Mouse (Mus musculus) olfactory bulb, adult 2 months (tissue): Measurements from ENCODE around the gene Zfp446. TPM values are rescaled to one million over a fixed set of nuclear protein-coding genes. Genes with fewer than 3 reads are reported as not detected.

Experiments
- H3K27ac ChIP-seq: fragments of 200-500 bp; 2 replicates; pipeline ENCODE4 v1.5.1; 2012; ENCODE audit warnings: low read depth, low read length; ENCODE audit not compliant: insufficient read depth
- H3K4me1 ChIP-seq: fragments of 200-500 bp; 2 replicates; pipeline ENCODE4 v1.6.1; 2012; ENCODE audit warnings: low read length; ENCODE audit not compliant: control insufficient read depth, insufficient read depth
- H3K4me3 ChIP-seq: fragments of 200-500 bp; 2 replicates; pipeline ENCODE4 v1.5.1; 2012; ENCODE audit warnings: mild to moderate bottlenecking, low read depth, low read length, moderate library complexity; ENCODE audit not compliant: insufficient read depth
- CTCF ChIP-seq: fragments of 200-500 bp; IDR thresholded peaks from 2 replicates; pipeline ENCODE4 v1.5.1; 2012; ENCODE audit warnings: low read depth, mild to moderate bottlenecking, low read length, moderate library complexity; ENCODE audit not compliant: insufficient read depth
- POLR2A ChIP-seq: fragments of 200-500 bp; IDR thresholded peaks from 2 replicates; pipeline ENCODE4 v1.6.1; 2012; ENCODE audit warnings: mild to moderate bottlenecking, low read depth, low read length, moderate library complexity; ENCODE audit not compliant: insufficient read depth
- WGBS: fragments of 180-500 bp; shearing (Covaris S2); methylation state at CpG from one replicate; pipeline ENCODE4 v1.1.7; 2018; 5-methylcytosine and 5-hydroxymethylcytosine counted together
- polyA plus RNA-seq: library from polyadenylated mRNA; stranded (reverse); fragments of >200 nt; gene quantifications from 2 replicates; pipeline ENCODE4 v1.2.4, GENCODE M21; 2012; ENCODE audit warnings: low replicate concordance; ENCODE audit not compliant: missing spikeins, insufficient read depth, insufficient read length

The Zfp446 gene
- polyA plus RNA-seq, 1 experiment: not detected

- no peak overlapping the region for H3K27ac ChIP-seq
- 87% methylated on average over 7 of the region's 7 CpGs for WGBS
- no peak for TF ChIP-seq CTCF
- TF ChIP-seq POLR2A: no peak
- H3K4me1 ChIP-seq: peaks cover 16% of the 10 kb centered on the region
- H3K4me3 ChIP-seq: no peak overlapping the region
Measured at GRCm38 (mm10) chr7:12980291-12980690, 2.6 kb downstream of the Zfp446 start.

GRCm38 (mm10) chr7:12985724-12986123 is 8.1 kb downstream of the Zfp446 start:
- Histone ChIP-seq H3K4me3 (no peak overlapping the region), H3K27ac (no peak overlapping the region), H3K4me1 (no peaks in the 10 kb centered on the region)
- 96% methylated on average over 1 of the region's 1 CpGs for WGBS
- TF ChIP-seq CTCF (no peak), POLR2A (no peak)

- H3K27ac ChIP-seq: no peak overlapping the region
- H3K4me3 ChIP-seq: no peak overlapping the region
- no peaks in the 10 kb centered on the region for H3K4me1 ChIP-seq
- TF ChIP-seq CTCF (no peak), POLR2A (no peak)
- 87% methylated on average over 8 of the region's 8 CpGs for WGBS
Measured at GRCm38 (mm10) chr7:12986906-12987305, 9.3 kb downstream of the Zfp446 start.

GRCm38 (mm10) chr7:12987409-12988189 is 10.0 kb downstream of the Zfp446 start:
- Histone ChIP-seq H3K4me1 (no peaks in the 10 kb centered on the region), H3K27ac (no peak overlapping the region), H3K4me3 (no peak overlapping the region)
- TF ChIP-seq POLR2A: no peak
- no peak for TF ChIP-seq CTCF
- 88% methylated on average over 8 of the region's 8 CpGs for WGBS

GRCm38 (mm10) chr7:12992222-12992621 is 14.6 kb downstream of the Zfp446 start:
- no peaks in the 10 kb centered on the region for H3K4me1 ChIP-seq
- no peak for TF ChIP-seq POLR2A
- TF ChIP-seq CTCF: no peak
- 6% methylated on average over 3 of the region's 3 CpGs for WGBS
- H3K4me3 ChIP-seq: no peak overlapping the region
- no peak overlapping the region for H3K27ac ChIP-seq

- 90% methylated on average over 10 of the region's 10 CpGs for WGBS
- no peak overlapping the region for H3K4me3 ChIP-seq
- TF ChIP-seq CTCF (no peak), POLR2A (no peak)
- no peak overlapping the region for H3K27ac ChIP-seq
- H3K4me1 ChIP-seq: no peaks in the 10 kb centered on the region
Measured at GRCm38 (mm10) chr7:12993148-12993547, 15.5 kb downstream of the Zfp446 start.

- H3K4me1 ChIP-seq: no peaks in the 10 kb centered on the region
Measured at GRCm38 (mm10) chr7:12995862-12996261, 18.2 kb downstream of the Zfp446 start.

GRCm38 (mm10) chr7:12997230-12997629 is 19.6 kb downstream of the Zfp446 start:
- WGBS: 71% methylated on average over 5 of the region's 5 CpGs
- no peak overlapping the region for H3K4me3 ChIP-seq
- no peak for TF ChIP-seq CTCF
- no peak for TF ChIP-seq POLR2A
- no peaks in the 10 kb centered on the region for H3K4me1 ChIP-seq
- H3K27ac ChIP-seq: no peak overlapping the region

More at GRCm38 (mm10) chr7:12995862-12996261, 18.2 kb downstream of the Zfp446 start:
- no peak for TF ChIP-seq POLR2A
- TF ChIP-seq CTCF: no peak
- Histone ChIP-seq H3K4me3 (no peak overlapping the region), H3K27ac (no peak overlapping the region)

GRCm38 (mm10) chr7:12998053-12998452 is 20.4 kb downstream of the Zfp446 start, which contains the start of gene Slc27a5:
Gene Slc27a5 (minus strand): TSS chr7:12998192.
- H3K4me1 ChIP-seq: no peaks in the 10 kb centered on the region
- no peak for TF ChIP-seq POLR2A
- TF ChIP-seq CTCF: no peak
- 76% methylated on average over 5 of the region's 5 CpGs for WGBS
- no peak within 1 kb of the TSS for H3K27ac ChIP-seq
- H3K4me3 ChIP-seq: no peak within 1 kb of the TSS

GRCm38 (mm10) chr7:12998851-12999250 is 21.2 kb downstream of the Zfp446 start, which contains the start of gene Trim28:
Gene Trim28 (plus strand): TSS chr7:12999114.
- no peaks in the 10 kb centered on the region for H3K4me1 ChIP-seq
- no peak within 1 kb of the TSS for H3K27ac ChIP-seq
- TF ChIP-seq POLR2A (no peak), CTCF (no peak)
- 80% methylated on average over 3 of the region's 3 CpGs for WGBS
- no peak within 1 kb of the TSS for H3K4me3 ChIP-seq
